Mouse (Mus musculus) liver, postnatal 0 days (tissue): ENCODE results near the gene Epop.

Experiments used
- CTCF ChIP-seq: sonication (generic); IDR thresholded peaks from 2 replicates; pipeline ENCODE4 v1.5.1; 2016; ENCODE audit warnings: antibody characterized with exemption, low read depth
- EP300 ChIP-seq: IDR thresholded peaks from 2 replicates; pipeline ENCODE4 v1.6.1; 2016; ENCODE audit warnings: antibody characterized with exemption, low read depth, mild to moderate bottlenecking

DNA sequence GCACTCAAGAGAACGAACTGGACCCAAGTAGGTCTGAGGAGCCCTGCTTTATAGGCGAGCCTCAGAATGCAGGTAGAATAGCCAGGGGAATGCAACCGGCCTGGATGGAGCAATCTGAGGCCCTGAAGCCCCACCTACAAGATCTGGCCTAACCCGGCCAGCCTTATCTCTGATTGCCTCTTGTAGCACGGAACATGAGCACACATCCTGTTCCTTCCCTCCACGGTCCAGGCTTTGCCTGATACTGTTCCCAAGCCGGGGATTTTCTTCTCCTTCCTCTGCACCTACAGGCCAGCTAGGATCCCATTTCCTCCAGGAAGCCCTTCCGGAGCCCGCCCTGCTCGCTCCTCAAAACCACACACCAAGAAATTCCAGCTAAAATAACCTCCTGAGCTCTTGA lies 43.6 kb downstream of the Epop start:
- no peak for TF ChIP-seq CTCF
- TF ChIP-seq EP300: no peak
